Mouse (Mus musculus): ENCODE measurements around the gene Tagln. TPM values are rescaled to one million over a fixed set of nuclear protein-coding genes. Genes with fewer than 3 reads are reported as not detected.

Tagln gene
- 10 to 100 TPM in 1 of 2 experiments, 1 to 10 TPM in 1; 9.9 to 10.1 TPM for total RNA-seq (2021)

DNA sequence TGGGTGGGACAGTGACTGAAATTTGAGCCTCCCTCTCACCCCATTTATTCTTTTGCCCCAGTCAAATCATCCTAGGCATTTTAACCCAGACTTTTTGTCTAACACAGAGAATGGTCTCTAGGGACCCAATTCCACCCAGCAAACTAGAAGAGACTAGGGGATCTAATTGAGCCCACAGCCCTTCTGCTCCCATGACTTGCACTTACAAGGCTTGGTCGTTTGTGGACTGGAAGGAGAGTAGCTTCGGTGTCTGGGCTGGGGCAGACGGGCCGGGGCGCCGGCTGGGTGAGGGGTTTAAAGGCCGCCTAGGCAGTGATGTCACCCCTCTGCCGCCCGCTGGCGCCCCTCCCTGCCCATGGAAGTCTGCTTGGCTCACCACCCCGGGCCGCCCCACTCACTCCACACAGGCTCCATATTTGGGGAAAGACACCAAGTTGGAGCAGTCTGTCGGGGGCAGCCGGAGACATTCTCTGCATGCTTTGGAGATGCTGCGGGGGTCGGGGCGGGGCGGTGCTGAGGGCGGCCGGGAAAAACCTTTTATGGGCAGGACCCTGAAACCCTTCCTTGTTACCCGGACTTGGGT lies at the start of gene Tagln:
Gene Tagln, minus strand, starts transcription at position 431 of the 583 bp plus-strand sequence.
- intact Hi-C loops (cut with DNase I) = no loop called here
- no peak for DNase-seq (ENCODE audit: low spot score in 2 of 2)

DNA sequence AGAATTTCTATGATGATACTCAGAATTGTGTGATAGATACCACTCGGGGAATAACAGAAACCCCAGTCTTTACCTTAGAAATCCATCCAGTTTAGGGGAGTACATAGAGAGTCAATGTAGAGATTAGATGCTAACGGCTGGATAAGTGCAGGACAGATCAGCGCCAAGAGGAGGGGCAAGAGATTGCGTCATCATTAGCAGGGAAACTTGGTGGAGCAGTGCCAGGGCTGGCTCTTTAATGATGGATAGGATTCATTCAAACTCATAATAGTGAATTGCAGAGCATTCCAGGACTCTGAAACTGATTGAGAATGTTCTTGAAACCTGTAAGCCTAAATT lies 49.3 kb upstream of the Tagln start:
- DNase-seq (ENCODE audit: low spot score in 2 of 2) = peak; percentile 17 to 22
- intact Hi-C loops (cut with DNase I) = no loop called here

DNA sequence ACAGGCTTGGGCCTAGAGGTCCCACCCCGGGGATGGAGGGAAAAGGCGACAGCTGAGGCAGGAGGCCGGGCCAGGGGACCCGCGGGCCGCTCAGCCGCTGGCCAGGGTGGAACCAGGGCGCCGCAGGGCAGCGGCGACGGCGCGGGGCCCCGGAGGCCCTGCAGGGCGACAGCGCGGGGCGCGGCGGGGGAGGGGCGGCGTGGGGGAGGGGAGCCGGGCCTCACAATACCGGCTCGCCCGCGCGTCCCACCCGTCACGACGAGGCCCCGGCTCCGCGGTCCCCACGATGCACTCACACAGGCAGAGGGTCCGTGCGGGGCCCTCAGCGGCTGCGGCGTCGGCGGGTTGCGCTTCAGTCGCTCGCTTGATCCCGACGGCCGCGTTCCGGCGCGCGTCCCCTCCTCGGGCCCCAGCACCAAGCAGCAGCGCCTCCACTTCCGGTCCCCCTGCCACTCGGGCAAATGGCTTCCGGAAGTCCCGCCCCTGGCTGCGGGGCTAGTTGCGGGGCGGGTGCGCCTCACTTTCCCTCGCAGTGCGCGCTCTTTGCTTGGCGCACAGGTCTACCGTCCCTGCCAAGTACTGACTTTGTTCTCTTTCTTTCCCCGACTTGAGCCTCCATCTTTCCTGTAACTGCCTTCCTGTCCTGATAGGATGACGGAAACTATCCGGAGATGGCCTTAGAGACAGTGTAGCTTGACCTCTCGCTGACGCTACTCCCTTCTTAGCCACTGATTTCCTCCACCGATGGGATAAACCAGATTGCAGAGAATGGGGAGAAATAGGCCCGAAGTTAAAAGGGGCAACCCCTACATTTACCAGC lies 48.8 kb upstream of the Tagln start:
- peak; percentile 90 for DNase-seq (ENCODE audit: low spot score in 2 of 2)
- intact Hi-C loops (cut with DNase I) = no loop called here

DNA sequence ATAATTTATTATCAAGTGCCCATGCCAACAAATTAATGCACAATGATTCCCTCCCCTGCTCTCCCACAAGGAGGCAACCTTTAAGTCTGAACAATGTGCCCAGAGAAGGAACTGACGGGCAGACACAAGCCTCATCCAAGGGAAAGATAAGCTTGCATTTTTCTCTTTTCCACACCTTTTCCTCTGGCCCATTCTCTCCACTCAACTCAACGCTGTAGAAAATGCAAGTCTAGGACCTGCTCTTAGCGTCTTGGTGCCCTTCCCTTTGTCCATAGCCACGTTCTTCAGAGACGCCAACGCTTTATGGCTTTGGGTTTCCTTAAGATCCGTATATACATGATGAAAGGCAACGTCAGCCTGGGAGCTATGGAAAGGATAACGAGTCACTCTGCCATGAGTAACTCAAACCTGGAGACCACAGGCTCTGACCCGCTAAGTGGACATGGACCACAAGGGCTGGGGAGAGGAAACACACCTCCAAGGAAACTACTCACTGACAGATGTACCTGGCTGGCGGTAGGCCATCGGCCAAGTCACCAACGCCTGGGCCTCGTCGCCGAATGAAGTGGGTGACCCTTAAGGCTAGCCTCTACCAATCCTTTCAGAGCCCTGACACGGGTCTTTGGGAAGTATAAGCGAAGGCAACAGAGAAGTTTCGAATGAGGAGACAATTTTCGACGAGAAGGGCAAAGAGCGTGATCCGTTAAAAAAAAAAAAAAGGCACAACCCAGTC lies 48.0 kb upstream of the Tagln start:
- peak; percentile 13 to 17 for DNase-seq (ENCODE audit: low spot score in 2 of 2)
- intact Hi-C loops (cut with DNase I) = no loop called here

DNA sequence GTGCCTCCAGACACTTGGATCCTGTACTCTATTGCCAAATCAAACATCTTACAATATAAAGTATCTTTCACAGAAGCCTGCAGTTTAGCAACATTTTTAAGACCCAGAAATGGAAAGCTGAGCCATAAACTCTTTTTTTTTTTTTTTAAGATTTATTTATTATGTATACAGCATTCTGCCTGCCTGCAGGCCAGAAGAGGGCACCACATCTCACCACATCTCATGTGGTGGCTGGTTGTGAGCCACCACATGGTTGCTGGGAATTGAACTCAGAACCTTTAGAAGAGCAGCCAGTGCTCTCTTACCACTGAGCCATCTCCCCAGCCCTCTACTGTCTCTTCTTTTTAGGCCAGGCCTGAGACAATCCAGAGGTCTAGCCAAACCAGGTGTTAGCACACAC lies 45.5 kb upstream of the Tagln start:
- intact Hi-C loops (cut with DNase I) = no loop called here
- no peak for DNase-seq (ENCODE audit: low spot score in 2 of 2)

DNA sequence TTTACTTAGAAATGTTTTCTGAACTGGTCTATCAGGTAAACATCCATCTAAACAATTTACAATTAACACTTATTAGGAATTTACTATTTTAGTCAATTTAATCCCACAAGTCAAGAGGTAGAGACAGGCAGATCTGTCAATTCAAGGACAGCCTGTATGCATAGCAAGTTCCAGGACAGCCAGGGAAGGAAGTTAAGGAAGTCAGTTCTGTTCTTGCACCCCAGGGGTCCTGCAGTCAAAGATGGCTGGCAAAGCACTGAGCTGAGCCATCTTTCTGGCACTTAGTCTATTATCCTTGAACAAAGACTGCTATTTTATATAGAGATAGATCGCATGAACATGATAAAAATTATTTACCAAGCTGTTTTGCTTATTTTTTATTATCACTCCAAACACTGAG lies 44.8 kb upstream of the Tagln start:
- DNase-seq (ENCODE audit: low spot score in 2 of 2) = no peak
- intact Hi-C loops (cut with DNase I) = no loop called here

DNA sequence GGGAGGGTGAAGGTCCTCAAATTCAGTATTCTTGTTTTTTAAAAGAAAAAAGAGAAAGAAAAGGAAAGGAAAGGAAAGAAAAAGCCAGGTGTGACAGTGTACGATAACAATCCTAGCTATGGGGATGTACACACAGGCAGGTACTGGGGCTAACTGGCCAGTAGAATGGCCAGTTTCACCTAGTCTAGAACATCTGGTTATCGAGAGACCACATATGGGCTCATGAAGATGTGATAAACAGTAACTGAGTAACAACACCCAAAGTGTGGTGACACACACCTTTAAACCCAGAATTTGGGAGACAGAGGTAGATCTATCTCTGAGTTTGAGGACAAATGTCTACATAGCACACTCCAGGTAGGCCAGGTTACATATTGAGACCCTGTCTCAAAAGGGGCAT lies 43.9 kb upstream of the Tagln start:
- intact Hi-C loops (cut with DNase I) = no loop called here
- no peak for DNase-seq (ENCODE audit: low spot score in 2 of 2)

DNA sequence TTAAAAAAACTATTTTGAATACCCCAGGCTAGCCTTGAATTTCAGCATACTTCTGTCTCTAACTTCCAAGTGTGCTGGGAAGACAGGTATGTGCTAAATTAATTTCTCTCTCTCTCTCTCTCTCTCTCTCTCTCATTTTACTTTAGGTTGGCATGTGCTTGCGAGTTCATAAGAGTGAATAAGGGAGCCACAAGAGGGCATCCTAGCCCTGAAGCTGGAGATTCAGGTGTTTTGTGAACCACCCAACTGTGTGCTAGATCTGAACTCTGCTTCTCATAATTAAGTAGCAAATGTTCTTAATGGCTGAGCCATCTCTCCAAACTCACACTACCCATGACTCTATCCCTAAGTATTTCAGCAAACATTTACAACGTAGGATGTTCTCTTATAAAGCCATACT lies 41.0 kb upstream of the Tagln start:
- no peak for DNase-seq (ENCODE audit: low spot score in 2 of 2)
- intact Hi-C loops (cut with DNase I) = no loop called here

DNA sequence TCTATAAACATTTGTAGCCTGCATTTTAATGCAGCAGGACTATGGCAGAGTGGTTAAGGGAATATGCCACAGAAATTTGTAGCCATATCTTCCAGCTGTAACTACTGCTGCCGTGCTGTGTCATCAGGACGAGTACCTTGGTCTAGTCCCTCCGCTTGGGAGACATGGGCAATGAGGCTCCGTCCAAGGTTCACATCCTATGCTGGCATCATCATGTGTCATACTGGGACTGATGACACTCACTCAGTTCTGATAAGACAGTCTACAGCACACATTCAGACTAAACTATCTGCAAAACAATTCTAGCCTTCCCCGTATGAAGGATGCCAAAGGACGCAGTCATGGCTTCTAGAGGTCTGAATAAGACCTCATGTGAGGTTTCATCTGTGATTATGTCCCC lies 27.7 kb upstream of the Tagln start:
- intact Hi-C loops (cut with DNase I) = no loop called here

DNA sequence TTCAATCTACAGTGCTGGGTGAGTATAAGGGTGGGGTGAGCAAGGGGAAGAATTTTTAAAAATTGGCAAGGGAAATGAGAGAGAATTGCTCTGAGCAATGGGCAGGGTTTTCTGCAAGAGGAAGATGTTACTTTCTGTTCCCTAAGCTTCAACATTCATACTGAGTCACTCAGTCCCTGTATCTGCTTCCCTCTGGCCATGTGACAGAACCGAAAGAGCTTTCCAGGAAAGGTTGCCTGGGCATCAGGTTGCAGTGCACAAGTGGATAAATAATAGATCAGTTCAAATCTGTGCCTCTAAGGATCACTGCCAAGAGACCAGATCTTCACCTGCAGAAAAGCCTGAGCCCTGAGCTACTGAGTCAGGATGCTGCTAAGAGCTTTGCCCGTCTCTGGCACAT lies 26.0 kb upstream of the Tagln start:
- intact Hi-C loops (cut with DNase I) = no loop called here
- DNase-seq (ENCODE audit: low spot score in 2 of 2) = no peak

More for the DNA sequence above, 27.7 kb upstream of the Tagln start:
- no peak for DNase-seq (ENCODE audit: low spot score in 2 of 2)

DNA sequence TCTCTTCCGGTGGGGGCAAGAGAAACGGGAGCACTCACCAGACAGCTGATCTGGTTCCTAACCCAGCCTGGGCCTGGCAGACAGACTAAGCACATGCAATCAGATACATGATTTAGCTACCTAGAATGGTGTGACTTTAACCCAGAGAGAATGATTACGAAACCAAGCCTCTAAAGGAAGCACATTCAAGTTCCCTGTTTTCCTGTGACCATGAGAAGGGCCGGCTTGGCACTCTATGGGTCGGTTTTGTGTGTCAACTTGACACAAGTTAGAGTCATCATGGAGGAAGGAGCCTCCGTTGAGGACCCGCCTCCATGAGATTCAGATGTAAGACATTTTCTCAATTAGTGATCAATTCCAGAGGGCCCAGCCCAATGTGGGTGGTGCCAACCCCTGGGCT lies 23.8 kb upstream of the Tagln start:
- DNase-seq (ENCODE audit: low spot score in 2 of 2) = no peak
- intact Hi-C loops (cut with DNase I) = no loop called here

DNA sequence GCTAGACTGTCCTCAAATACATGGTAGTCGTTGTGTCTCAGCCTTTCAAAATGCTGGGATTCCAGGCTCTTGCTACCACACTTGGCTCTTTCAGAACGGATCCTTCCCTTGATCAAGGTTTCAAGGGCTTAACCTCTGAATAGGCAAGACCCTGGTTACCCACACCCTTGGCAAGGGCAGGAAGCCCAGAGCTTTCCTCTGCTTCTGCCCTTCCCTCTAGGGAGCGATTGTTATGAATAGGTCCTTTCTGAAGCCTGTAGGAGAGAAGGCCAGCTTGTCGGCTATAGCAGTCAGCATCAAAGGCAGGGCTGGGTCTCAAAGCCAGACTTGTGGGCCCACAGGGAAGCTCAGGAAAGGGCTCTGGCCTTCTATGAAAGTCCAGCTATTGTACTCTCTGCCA lies 23.0 kb upstream of the Tagln start:
- intact Hi-C loops (cut with DNase I) = no loop called here
- DNase-seq (ENCODE audit: low spot score in 2 of 2) = no peak

DNA sequence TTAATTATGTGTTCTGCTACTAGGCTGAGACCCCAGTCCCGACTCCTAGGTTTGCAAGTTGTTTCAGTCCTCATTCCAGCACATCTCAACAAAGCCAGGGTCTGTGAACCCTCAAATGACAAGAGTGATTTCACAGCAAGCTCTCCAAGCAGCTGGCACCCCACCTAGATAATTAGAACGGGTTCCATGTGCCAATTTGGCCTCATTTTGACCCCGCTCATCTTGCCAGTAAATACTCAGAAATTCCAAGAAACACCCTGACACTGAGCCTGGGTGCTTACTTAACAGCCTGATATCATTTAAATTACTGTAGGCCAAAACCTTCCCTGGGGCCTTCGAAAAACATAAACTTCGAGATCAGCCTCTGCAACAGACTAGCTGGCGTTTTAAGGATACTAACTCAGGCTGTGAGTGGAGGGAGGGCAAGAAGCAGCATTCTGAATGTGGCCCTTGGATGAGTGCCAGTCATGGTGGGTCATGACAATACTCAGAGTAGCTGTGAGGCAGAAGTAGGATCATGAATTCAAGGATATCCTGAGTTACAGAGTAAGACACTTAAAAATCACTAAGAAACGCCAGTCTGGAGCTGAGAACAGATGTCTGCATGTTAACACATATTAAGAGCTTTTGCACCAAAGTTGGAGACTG lies 22.3 kb upstream of the Tagln start:
- intact Hi-C loops (cut with DNase I) = no loop called here
- no peak for DNase-seq (ENCODE audit: low spot score in 2 of 2)

DNA sequence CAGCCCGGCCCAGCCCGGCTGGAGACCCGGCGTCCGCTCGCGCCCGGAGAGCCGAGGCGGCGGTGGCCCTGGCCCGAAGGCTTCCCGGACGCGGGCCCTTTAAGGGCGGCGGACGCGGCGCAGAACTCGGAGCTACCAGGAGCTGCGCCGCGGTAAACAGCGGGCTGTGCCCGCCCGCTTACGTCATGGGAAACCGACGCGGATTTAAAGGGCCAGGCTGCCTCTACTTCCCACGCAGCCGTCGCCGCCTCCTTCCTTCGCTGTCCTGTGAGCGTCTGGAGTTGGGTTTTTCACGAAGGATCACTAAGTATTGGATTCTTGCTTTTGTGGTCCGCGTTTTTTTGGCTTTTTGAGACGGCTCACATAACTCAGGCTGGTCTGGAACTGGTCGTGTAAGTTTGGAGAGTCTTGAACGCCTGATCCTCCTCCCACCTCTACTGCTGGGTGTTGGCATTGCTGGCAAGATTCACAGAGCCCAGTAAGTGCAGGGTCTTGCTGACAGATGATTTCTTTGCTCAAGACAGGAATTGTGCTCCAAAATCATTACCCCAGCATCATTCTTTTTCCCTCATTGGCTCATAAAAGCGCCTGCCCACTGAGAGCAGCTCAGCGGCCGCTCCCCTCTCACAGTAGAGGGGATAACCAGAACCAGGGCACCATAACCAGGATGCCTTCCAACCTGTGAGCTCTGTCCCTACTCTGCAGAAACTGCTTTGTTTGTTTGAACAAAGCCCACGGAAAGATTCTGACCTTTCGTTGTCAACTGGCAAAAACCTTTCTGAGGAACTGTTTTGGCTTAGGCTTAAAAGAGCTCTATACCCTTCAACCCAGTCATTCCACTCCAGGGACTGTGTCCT lies 19.5 kb upstream of the Tagln start, which contains the start of gene Sidt2:
Gene Sidt2, minus strand, starts transcription at position 152 of the 857 bp plus-strand sequence.
- peak; percentile 90 to 91 for DNase-seq (ENCODE audit: low spot score in 2 of 2)
- intact Hi-C loops (cut with DNase I) = loop anchor here (2.0 kb wide), 1 partner anchor 49 kb away; the partner anchor contains the start of genes Pcsk7 and Rnf214

DNA sequence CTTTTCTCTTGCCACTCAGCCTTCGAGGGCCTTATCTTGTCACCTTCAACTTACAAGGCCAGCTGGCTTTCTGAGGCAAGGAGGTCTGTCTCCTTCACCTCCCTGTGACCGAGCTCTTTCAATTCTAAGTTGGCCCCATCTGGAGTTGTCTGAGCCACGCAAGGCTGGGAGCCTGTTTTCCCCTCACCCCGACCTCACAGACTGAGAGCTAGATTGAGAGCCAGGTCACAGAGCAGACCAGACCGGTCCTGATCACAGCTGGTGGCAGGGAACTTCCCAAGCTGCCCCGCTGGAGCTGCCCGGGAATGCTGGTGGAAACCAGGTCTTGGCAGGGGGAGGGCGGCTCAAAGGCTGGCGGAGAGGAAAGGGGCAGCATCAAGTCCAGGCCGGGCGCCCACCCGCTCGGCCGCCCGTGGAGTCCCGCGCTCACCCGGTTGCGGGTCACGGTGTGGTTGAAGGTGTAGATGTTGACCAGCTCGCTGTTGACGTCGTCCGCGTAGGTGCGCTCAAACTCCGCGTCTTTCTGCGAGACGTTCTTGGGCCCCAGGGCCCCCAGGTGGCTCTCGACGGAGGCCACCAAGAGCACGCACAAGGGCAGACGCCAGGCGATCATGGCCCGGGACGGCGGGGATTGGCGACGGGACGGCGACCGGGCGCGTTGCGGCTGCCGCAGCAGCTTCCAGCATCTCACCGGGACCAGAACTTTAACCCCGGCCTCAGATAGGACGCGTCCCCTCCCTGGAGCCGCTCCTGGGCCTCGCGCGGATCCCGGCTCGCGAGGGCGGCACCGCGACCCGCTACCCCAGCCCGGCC lies 18.6 kb upstream of the Tagln start:
- intact Hi-C loops (cut with DNase I) = loop anchor here (2.0 kb wide), 1 partner anchor 48 kb away; the partner anchor contains the start of genes Pcsk7 and Rnf214
- peak in 1 of 2 experiments; percentile 62 for DNase-seq (ENCODE audit: low spot score in 2 of 2)

DNA sequence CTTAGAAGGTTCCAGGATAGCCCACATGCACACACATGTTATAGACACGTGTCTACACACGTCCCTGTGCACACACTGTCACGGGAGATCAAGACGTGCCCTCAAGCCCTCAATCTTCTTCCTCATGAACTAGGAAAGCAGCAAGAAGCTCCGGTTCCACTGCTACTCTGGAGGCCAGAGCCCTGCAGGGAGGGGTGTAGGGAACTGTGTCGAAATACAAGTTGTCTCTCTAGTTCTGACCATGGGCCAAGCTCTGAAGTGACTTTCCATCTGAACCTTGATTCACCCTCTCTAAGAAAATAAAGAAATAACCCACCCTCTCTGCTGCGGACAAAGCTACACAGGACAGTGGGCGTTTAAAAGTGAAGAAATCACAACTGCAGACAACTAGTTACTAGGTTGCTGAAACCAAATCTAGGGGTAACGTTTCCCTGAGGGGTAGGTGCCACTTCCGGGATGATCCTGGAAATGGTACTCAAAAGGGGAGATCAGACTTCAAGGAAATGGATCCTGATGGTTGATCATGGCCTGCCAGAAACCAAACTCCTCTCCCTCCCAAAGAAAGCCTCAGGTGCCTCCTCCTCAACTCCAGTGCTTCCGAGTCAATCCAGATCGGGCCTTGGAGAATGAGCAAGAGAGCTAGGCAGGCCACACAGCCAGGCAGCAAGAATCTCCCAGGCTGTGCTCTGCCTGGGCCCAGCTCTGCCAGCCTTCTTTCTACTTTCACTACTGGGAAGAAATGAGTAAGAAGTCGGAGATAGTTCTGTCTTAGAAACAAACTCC lies 17.8 kb upstream of the Tagln start:
- intact Hi-C loops (cut with DNase I) = loop anchor here (2.0 kb wide), 1 partner anchor 47 kb away; the partner anchor contains the start of genes Pcsk7 and Rnf214
- no peak for DNase-seq (ENCODE audit: low spot score in 2 of 2)

DNA sequence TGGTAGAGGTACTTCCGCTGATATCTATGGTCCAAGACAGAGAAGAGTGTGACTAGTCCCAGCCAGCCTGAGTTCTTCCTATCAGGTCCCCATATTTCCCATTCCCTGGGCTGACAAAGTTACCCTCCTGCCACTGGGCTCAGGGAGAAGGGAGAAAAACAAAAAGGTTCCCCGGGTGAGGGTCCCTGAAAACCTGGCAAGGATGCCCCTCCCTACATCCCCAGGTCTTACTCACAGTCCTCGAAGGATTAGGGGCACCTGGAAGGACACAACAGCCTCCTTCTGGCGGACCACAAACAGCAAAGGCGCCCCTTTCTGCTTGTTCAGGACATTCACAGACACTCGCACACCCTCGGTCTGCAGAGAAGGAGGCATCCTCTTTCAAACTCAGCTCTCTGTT lies 17.0 kb upstream of the Tagln start:
- intact Hi-C loops (cut with DNase I) = no loop called here

DNA sequence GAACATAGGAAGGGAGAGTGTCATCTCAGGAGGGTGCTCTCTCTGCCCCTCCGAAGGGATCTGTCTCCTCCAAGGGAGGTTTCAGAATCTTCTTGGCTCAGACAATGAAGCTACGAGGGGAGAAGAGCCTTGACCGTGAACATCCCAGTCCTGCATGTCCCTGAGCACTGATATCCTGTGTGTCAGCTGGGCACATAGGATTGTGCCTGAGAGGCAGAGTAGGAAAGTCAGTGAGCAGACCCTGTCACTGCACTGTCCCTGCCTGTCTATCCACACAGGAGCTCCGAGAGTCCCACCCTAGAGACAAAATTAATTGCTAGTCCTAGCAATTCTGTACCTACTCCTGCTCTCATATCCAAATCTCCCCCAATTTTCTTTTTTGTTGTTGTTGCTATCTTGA lies 16.2 kb upstream of the Tagln start:
- no peak for DNase-seq (ENCODE audit: low spot score in 2 of 2)
- intact Hi-C loops (cut with DNase I) = no loop called here

More for the DNA sequence above, 17.0 kb upstream of the Tagln start:
- DNase-seq (ENCODE audit: low spot score in 2 of 2) = no peak
